Mouse (Mus musculus) midbrain, postnatal 0 days (tissue): ENCODE results near the gene Rasal2. TPM values are rescaled to one million over a fixed set of nuclear protein-coding genes. Genes with fewer than 3 reads are reported as not detected.

ENCODE experiments used
- ATAC-seq: fragments of 200-750 bp; cut with Nextera tagmentation; 2 replicates; pipeline ENCODE4 v1.8.0; 2017; ENCODE audit warnings: moderate number of reproducible peaks, mild to moderate bottlenecking, moderate TSS enrichment, moderate library complexity; ENCODE audit not compliant: low FRiP score
- DNase-seq: peaks from one replicate; pipeline ENCODE4 v3.0.0-alpha.2; 2015; ENCODE audit warnings: low spot score
- H3K27ac ChIP-seq: fragments of 300-500 bp; sonication (generic); 2 replicates; pipeline ENCODE4 v1.5.1; 2014; ENCODE audit warnings: low read depth, mild to moderate bottlenecking, low read length, mixed read lengths
- H3K27me3 ChIP-seq: fragments of 300-500 bp; sonication (generic); 2 replicates; pipeline ENCODE4 v1.6.1; 2014; ENCODE audit warnings: low read length, control low read depth, mixed read lengths; ENCODE audit not compliant: insufficient read depth
- H3K36me3 ChIP-seq: fragments of 300-500 bp; sonication (generic); 2 replicates; pipeline ENCODE4 v1.6.1; 2014; ENCODE audit warnings: low read length, control low read depth, mixed read lengths; ENCODE audit not compliant: insufficient read depth
- H3K4me1 ChIP-seq: fragments of 300-500 bp; sonication (generic); 2 replicates; pipeline ENCODE4 v1.6.1; 2014; ENCODE audit warnings: mild to moderate bottlenecking, control low read depth, antibody characterized with exemption, low read length, mixed read lengths; ENCODE audit not compliant: insufficient read depth
- H3K4me2 ChIP-seq: fragments of 300-500 bp; sonication (generic); 2 replicates; pipeline ENCODE4 v1.6.1; 2014; ENCODE audit warnings: low read depth, mild to moderate bottlenecking, low read length, mixed read lengths; ENCODE audit not compliant: poor library complexity, severe bottlenecking
- H3K4me3 ChIP-seq: fragments of 300-500 bp; sonication (generic); 2 replicates; pipeline ENCODE4 v1.5.1; 2014; ENCODE audit warnings: low read depth, mild to moderate bottlenecking, low read length, moderate library complexity
- H3K9ac ChIP-seq: fragments of 300-500 bp; sonication (generic); replicated peaks from 2 replicates; pipeline ENCODE4 v1.6.1; 2014; ENCODE audit warnings: mild to moderate bottlenecking, low read length, moderate library complexity, mixed read lengths; ENCODE audit not compliant: poor library complexity, severe bottlenecking
- H3K9me3 ChIP-seq: fragments of 300-500 bp; sonication (generic); 2 replicates; pipeline ENCODE4 v1.6.1; 2016; ENCODE audit warnings: low read length, control low read depth
- CTCF ChIP-seq: IDR thresholded peaks from 2 replicates; pipeline ENCODE4 v1.5.1; 2016; ENCODE audit warnings: antibody characterized with exemption, mild to moderate bottlenecking
- WGBS: fragments of 180-500 bp; shearing (Covaris S2); extraction: QIAGEN DNeasy Blood & Tissue Kit; methylation state at CpG from one replicate; pipeline ENCODE4 v1.1.7; 2014; 5-methylcytosine and 5-hydroxymethylcytosine counted together
- polyA plus RNA-seq: library from polyadenylated mRNA; unstranded; fragments of >200 nt; fragmentation: Nextera tagmentation; extraction: Ambion mirVana; gene quantifications from 2 replicates; pipeline ENCODE4 v1.2.1, GENCODE M21; 2015
- total RNA-seq: library from RNA; depleted of rRNA; stranded (reverse); fragments of >200 nt; gene quantifications from 2 replicates; pipeline ENCODE4 v1.2.3, GENCODE M21; 2014

The Rasal2 gene
- total and polyA plus RNA-seq, 2 experiments from 2014 or later: 36.3 to 41.2 TPM

GRCm38 (mm10) chr1:157205685-157206084, 206.7 kb downstream of the Rasal2 start:
- TF ChIP-seq CTCF: no peak

GRCm38 (mm10) chr1:157183043-157183442, 229.4 kb downstream of the Rasal2 start:
- H3K9me3 ChIP-seq: no peaks in the 10 kb centered on the region
- TF ChIP-seq CTCF: no peak
- no peak overlapping the region for H3K9ac ChIP-seq
- 58% methylated on average over 3 of the region's 3 CpGs for WGBS
- ATAC-seq: no peak
- no peak overlapping the region for H3K4me3 ChIP-seq
- H3K27me3 ChIP-seq: no peaks in the 10 kb centered on the region
- H3K27ac ChIP-seq: no peak overlapping the region
- H3K4me2 ChIP-seq: no peak overlapping the region
- H3K36me3 ChIP-seq: no peaks in the 10 kb centered on the region
- peaks cover 6% of the 10 kb centered on the region for H3K4me1 ChIP-seq
- no peak for DNase-seq

More at GRCm38 (mm10) chr1:157205685-157206084, 206.7 kb downstream of the Rasal2 start:
- ATAC-seq (no peak), DNase-seq (no peak)
- Histone ChIP-seq H3K4me2 (no peak overlapping the region), H3K4me1 (no peaks in the 10 kb centered on the region), H3K9me3 (no peaks in the 10 kb centered on the region), H3K9ac (no peak overlapping the region), H3K27me3 (no peaks in the 10 kb centered on the region), H3K4me3 (no peak overlapping the region), H3K36me3 (no peaks in the 10 kb centered on the region), H3K27ac (no peak overlapping the region)
- 62% methylated on average over 4 of the region's 4 CpGs for WGBS

- 42% methylated on average over 5 of the region's 5 CpGs for WGBS
- no peak for DNase-seq
- Histone ChIP-seq H3K4me2 (no peak overlapping the region), H3K9me3 (no peaks in the 10 kb centered on the region), H3K27me3 (no peaks in the 10 kb centered on the region), H3K4me1 (peaks cover 6% of the 10 kb centered on the region), H3K4me3 (no peak overlapping the region), H3K27ac (no peak overlapping the region), H3K36me3 (no peaks in the 10 kb centered on the region), H3K9ac (no peak overlapping the region)
- ATAC-seq: no peak
- TF ChIP-seq CTCF: no peak
These were observed 230.0 kb downstream of the Rasal2 start for GRCm38 (mm10) chr1:157182431-157182830.

GRCm38 (mm10) chr1:157181081-157181480, 231.3 kb downstream of the Rasal2 start:
- Histone ChIP-seq H3K27me3 (no peaks in the 10 kb centered on the region), H3K9me3 (no peaks in the 10 kb centered on the region), H3K4me1 (peaks cover 6% of the 10 kb centered on the region), H3K36me3 (no peaks in the 10 kb centered on the region), H3K9ac (no peak overlapping the region; the same call in 1 of the 2 replicates), H3K4me2 (0 out of 2 replicates have a peak overlapping the region, but pooled peaks have one; percentile 12), H3K4me3 (no peak overlapping the region), H3K27ac (peak overlapping the region; percentile 65)
- peak; percentile 51 for DNase-seq
- TF ChIP-seq CTCF: no peak
- ATAC-seq: no peak

GRCm38 (mm10) chr1:157178988-157179764, 233.2 kb downstream of the Rasal2 start:
- Histone ChIP-seq H3K9ac (no peak overlapping the region), H3K4me2 (peak overlapping the region; percentile 32), H3K4me1 (peaks cover 6% of the 10 kb centered on the region), H3K9me3 (no peaks in the 10 kb centered on the region), H3K36me3 (peaks cover 9% of the 10 kb centered on the region; the same call in 1 of the 2 replicates), H3K27ac (no peak overlapping the region), H3K4me3 (no peak overlapping the region), H3K27me3 (no peaks in the 10 kb centered on the region)
- ATAC-seq (no peak), DNase-seq (no peak)
- TF ChIP-seq CTCF: no peak
- 23% methylated on average over 9 of the region's 9 CpGs for WGBS

- Histone ChIP-seq H3K36me3 (peaks cover 2% of the 10 kb centered on the region; the same call in 1 of the 2 replicates), H3K27ac (no peak overlapping the region), H3K9ac (no peak overlapping the region), H3K4me1 (no peaks in the 10 kb centered on the region), H3K4me3 (no peak overlapping the region), H3K9me3 (no peaks in the 10 kb centered on the region), H3K4me2 (no peak overlapping the region), H3K27me3 (no peaks in the 10 kb centered on the region)
- ATAC-seq: no peak
- DNase-seq: no peak
- 83% methylated on average over 8 of the region's 8 CpGs for WGBS
- TF ChIP-seq CTCF: no peak
These were observed 243.1 kb downstream of the Rasal2 start for GRCm38 (mm10) chr1:157169292-157169691.
